Mouse (Mus musculus): ENCODE measurements at regions not wholly inside any gene's neighbourhood (a gene's known extent, or its start where the extent isn't known, plus 50 kb on each side); places are given as distances from the start of the nearest gene placed in this dataset.
"Not testable (repeated sequence)": the region's sequence is repeated elsewhere in the genome, so short reads cannot be mapped to it uniquely, and the experiment has no call there.

DNA sequence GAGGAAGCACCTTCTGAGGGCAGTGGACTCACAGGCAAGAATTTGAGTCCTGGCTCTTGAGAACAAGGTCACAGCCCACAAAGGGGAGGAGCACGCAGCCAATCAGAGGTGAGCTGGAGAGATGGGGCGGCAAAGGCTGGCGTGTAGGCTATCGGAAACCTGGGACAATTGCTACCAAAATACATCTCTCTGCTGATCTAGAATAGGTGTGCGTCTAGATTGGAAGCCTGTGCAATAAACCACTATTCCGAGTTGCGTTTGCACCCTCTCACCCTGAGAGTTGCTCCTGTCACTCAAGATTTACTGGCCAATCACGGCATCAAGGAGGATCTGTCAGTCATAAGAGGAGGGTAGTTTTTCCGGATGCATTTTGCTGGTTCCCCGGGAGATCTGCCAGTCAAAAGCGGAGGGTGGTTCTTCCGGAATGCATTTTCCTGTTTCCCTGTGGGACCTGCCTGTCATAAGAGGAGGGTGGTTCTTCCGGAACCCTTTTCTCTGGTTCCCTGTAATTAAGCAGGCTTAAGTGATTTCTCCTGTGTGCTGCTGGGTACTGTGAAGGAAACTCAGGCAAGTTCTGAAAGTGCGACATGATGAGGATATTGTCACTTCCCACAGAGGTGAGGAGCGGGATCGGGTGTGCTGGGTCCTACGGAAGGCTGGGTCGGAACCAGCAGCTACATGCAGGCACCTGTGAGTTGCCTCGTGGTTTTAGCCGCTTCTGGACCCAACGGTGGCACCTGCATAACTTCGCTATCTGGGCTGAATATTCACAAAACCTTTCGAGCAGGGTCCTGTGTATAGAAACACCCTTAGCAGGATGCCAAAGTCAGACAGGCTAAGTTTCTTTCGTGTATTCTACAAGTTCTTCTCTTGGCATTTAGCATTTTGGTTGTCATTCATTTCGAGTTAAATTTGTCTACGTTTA is 112.6 kb upstream of the Zfp960 start:
- peak; percentile 90 for TF ChIP-seq CHD2 (IDR thresholded peaks at IDR 0.05; ENCODE audit: low read depth, low read length)
- not testable (repeated sequence) for TF ChIP-seq MAFK (IDR thresholded peaks at IDR 0.05; ENCODE audit: insufficient read depth, low read depth, low read length); ZNF384 (IDR thresholded peaks at IDR 0.05; ENCODE audit: low read depth, low read length); HCFC1 (IDR thresholded peaks at IDR 0.05; ENCODE audit: borderline replicate concordance, insufficient read depth, low read length)

Data from ES-E14 (cell line).